Mouse (Mus musculus) embryonic fibroblast, embryonic 13.5 days (primary cell): ENCODE results near the gene Hist1h2bp.

Experiments
- CTCF ChIP-seq: IDR thresholded peaks from 2 replicates; pipeline ENCODE4 v1.5.1; 2011; ENCODE audit warnings: mild to moderate bottlenecking, control low read depth, low read length, moderate library complexity, borderline replicate concordance; ENCODE audit not compliant: insufficient read depth
- POLR2A ChIP-seq: IDR thresholded peaks from 2 replicates; pipeline ENCODE4 v1.6.1; 2011; ENCODE audit warnings: low read depth, mild to moderate bottlenecking, control low read depth, low read length, moderate library complexity

DNA sequence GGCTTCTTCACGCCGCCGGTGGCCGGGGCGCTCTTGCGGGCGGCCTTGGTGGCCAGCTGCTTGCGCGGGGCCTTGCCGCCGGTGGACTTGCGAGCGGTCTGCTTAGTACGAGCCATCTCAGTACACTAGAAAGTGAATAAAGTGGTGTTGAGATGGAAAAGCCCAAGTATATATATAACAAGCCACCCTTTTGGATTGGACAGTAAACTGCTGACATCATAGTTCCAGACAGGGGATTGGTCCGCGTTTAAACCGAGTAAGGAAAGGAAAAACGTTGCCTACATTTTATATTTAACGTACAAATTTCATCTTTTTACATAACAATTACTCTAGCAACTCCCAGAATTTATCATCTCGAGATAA, 4.0 kb upstream of the Hist1h2bp start, which contains the start of gene Hist1h3i:
- TF ChIP-seq CTCF (no peak), POLR2A (no peak; the same call in none of the 2 replicates)
